Comparison of ENCODE assay signal across 14 mouse cellular contexts in the genomic region with DNA sequence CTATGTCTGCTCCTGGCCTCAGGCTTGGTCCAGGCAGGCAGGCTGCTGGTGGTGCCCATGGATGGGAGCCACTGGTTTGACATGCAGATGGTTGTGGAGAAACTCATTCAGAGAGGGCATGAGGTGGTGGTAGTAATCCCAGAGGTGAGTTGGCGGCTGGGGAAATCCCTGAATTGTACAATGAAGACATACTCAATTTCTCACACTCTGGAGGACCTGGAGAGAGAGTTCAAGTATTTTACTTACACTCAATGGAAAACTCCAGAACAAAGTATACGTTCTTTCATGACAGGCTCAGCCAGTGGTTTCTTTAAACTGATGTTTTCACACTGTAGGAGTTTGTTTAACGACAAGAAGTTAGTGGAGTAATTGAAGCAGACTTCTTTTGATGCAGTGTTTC. TPM values are rescaled to one million over a fixed set of nuclear protein-coding genes. Genes with fewer than 3 reads are reported as not detected.
"Had no signal": no experiment of that assay in that cellular context is flagged by ENCODE, and none has a peak within 500 bp of the region (broad histone marks: within the 10 kb centered on the region; RNA-seq: fewer than 3 reads in every experiment).

No protein-coding gene starts in this region.

RNA-seq across cellular contexts. Expression of gene Ugt1a10, which starts 29.9 kb away (rescaled TPM):
- total RNA-seq: neutrophil, adult 5-6 weeks had no signal
- polyA plus RNA-seq: neural tube, embryonic 13.5 days; neural tube, embryonic 14.5 days; neural tube, embryonic 15.5 days; small intestine, adult 2 months; spleen, adult 2 months; stomach, embryonic 14.5 days; stomach, embryonic 15.5 days; stomach, embryonic 16.5 days; stomach, postnatal 0 days; testis, adult 2 months; thymus, postnatal 0 days; urinary bladder, adult 2 months had no signal

RNA-seq across cellular contexts. Expression of gene Ugt1a9, which starts 45.4 kb away (rescaled TPM):
- total RNA-seq: neutrophil, adult 5-6 weeks had no signal
- polyA plus RNA-seq: neural tube, embryonic 13.5 days; neural tube, embryonic 14.5 days; spleen, adult 2 months; thymus, adult 2 months; thymus, postnatal 0 days; urinary bladder, adult 2 months had no signal
